Mouse (Mus musculus) lung, postnatal 0 days (tissue): ENCODE data around the gene Ufsp1.

Experiments
- CTCF ChIP-seq: IDR thresholded peaks from 2 replicates; pipeline ENCODE4 v1.5.1; 2016; ENCODE audit warnings: antibody characterized with exemption, mild to moderate bottlenecking
- EP300 ChIP-seq: IDR thresholded peaks from 2 replicates; pipeline ENCODE4 v1.6.1; 2016; ENCODE audit warnings: antibody characterized with exemption, mild to moderate bottlenecking, control low read depth

DNA sequence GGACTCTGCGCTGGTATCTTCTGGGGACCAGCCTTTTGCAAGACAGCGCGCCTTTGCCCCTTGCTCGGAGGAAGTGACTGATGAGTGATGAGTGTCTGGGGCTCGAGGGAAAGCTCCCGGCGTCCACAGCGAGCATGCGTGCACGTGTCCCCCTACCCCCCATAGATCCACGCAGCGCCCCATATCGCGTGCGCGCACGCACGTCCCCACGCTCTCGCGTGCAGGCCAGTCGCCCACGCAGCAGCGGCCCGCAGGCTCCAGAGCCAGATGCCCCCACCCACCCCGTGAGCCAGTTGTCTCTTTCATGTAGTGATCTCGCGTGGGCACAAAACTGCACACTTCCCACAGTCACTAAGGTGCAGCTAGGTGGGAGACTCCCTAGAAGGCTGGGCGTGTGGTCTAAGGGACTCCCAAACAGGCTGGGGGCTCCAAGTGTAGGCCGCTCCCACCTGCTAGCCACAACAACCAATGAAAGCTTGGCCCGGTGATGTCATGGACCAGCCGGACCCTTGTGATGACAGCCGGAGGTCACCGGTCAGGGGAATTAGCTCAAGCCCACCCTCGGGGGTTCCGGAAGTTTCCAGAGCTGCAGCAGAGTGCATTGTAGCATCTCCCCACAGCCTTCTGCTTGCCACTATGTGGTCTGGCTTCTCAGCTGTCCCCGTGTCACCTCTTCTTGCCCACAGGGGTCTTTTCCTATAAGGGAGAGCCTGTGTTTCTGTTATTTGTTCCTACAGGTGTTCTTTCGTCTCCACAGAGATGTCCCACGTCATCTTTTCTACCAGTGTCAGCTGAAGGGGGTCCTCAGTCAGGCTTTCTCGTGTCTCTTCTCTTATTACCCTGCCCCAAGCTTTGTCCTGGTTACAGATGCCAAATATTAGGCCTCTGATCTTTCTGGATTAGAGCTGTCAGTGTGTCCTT lies 7.1 kb upstream of the Ufsp1 start, which contains the start of gene Ache:
- TF ChIP-seq EP300 (no peak), CTCF (0 out of 2 replicates have a peak, but pooled peaks have one; percentile 9)
